Mouse (Mus musculus) heart, embryonic 11.5 days (tissue): ENCODE results near the gene Utp11. TPM values are rescaled to one million over a fixed set of nuclear protein-coding genes. Genes with fewer than 3 reads are reported as not detected.

Experiments
- ATAC-seq: fragments of 200-750 bp; cut with Nextera tagmentation; replicated peaks from 2 replicates; pipeline ENCODE4 v1.8.0; 2017; ENCODE audit warnings: moderate library complexity; ENCODE audit not compliant: insufficient number of reproducible peaks, low FRiP score, low TSS enrichment
- H3K27ac ChIP-seq: fragments of 300-500 bp; sonication (generic); 2 replicates; pipeline ENCODE4 v1.5.1; 2014; ENCODE audit warnings: mild to moderate bottlenecking, low read depth, low read length
- H3K27me3 ChIP-seq: fragments of 300-500 bp; sonication (generic); 2 replicates; pipeline ENCODE4 v1.6.1; 2014; ENCODE audit warnings: mild to moderate bottlenecking, low read length, mixed read lengths; ENCODE audit not compliant: control insufficient read depth, insufficient read depth
- H3K36me3 ChIP-seq: fragments of 300-500 bp; sonication (generic); 2 replicates; pipeline ENCODE4 v1.6.1; 2014; ENCODE audit warnings: mild to moderate bottlenecking, low read length, moderate library complexity, mixed read lengths; ENCODE audit not compliant: control insufficient read depth, insufficient read depth
- H3K4me1 ChIP-seq: fragments of 300-500 bp; sonication (generic); 2 replicates; pipeline ENCODE4 v1.6.1; 2014; ENCODE audit warnings: low read length; ENCODE audit not compliant: control insufficient read depth, insufficient read depth
- H3K4me2 ChIP-seq: fragments of 300-500 bp; sonication (generic); 2 replicates; pipeline ENCODE4 v1.6.1; 2014; ENCODE audit warnings: mild to moderate bottlenecking, moderate library complexity
- H3K4me3 ChIP-seq: fragments of 300-500 bp; sonication (generic); 2 replicates; pipeline ENCODE4 v1.5.1; 2014; ENCODE audit warnings: low read depth, low read length
- H3K9ac ChIP-seq: fragments of 300-500 bp; sonication (generic); 2 replicates; pipeline ENCODE4 v1.6.1; 2014; ENCODE audit warnings: mild to moderate bottlenecking, low read depth, low read length, moderate library complexity
- H3K9me3 ChIP-seq: fragments of 300-500 bp; sonication (generic); replicated peaks from 2 replicates; pipeline ENCODE4 v1.6.1; 2016; ENCODE audit warnings: low read length; ENCODE audit not compliant: control insufficient read depth
- WGBS: fragments of 180-500 bp; shearing (Covaris S2); extraction: QIAGEN DNeasy Blood & Tissue Kit; methylation state at CpG from one replicate; pipeline ENCODE4 v1.1.7; 2014; ENCODE audit not compliant: insufficient replicate concordance; 5-methylcytosine and 5-hydroxymethylcytosine counted together
- microRNA counts: library from miRNA; unstranded; fragments of <30 nt; microRNA quantifications from one replicate; lab custom pipeline; 2015
- microRNA-seq: library from miRNA; unstranded; fragments of <30 nt; microRNA quantifications from one replicate; pipeline ENCODE4, GENCODE M21; 2016; ENCODE audit warnings: borderline number of aligned reads
- polyA plus RNA-seq: library from polyadenylated mRNA; unstranded; fragments of >200 nt; fragmentation: Nextera tagmentation; extraction: Ambion mirVana; gene quantifications from 2 replicates; pipeline ENCODE4 v1.2.1, GENCODE M21; 2014

Gene Utp11
- polyA plus RNA-seq, 1 experiment from 2014 or later: 60.7 TPM

- Histone ChIP-seq H3K4me3 (no peak overlapping the region), H3K9me3 (no peaks in the 10 kb centered on the region), H3K9ac (no peak overlapping the region), H3K27ac (no peak overlapping the region), H3K4me1 (peaks cover 22% of the 10 kb centered on the region), H3K4me2 (no peak overlapping the region), H3K27me3 (peaks cover 20% of the 10 kb centered on the region), H3K36me3 (no peaks in the 10 kb centered on the region)
- 72% methylated on average over 9 of the region's 9 CpGs for WGBS
- ATAC-seq: no peak
These were observed 49.5 kb downstream of the Utp11 start for GRCm38 (mm10) chr4:124643859-124644258.

DNA sequence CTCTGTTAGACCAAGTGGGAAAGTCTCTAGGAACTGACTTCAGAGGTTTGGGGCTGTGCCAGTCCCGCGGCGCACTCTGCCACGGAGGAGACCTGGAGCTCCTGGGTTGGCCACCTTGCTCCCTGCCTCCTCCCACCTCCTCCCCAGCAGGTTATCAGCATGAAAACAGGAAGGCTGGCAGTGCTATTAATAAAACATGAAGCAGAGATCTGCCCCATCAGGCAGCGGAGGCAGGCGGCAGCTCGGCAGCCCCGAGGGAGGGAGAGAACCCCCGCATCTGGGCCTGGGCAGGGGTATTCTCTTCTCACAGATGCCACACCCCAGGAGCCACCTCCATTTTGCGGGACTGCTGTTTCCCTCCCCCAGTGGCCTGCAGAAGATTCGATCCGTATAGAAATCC, 53.7 kb downstream of the Utp11 start:
- Histone ChIP-seq H3K9ac (no peak overlapping the region), H3K9me3 (no peaks in the 10 kb centered on the region), H3K27me3 (peaks cover 19% of the 10 kb centered on the region), H3K4me3 (no peak overlapping the region), H3K27ac (no peak overlapping the region), H3K4me2 (peak overlapping the region; percentile 46), H3K36me3 (no peaks in the 10 kb centered on the region), H3K4me1 (0 out of 2 replicates have a peak, but pooled peaks cover 4% of the 10 kb centered on the region)
- no peak for ATAC-seq
- WGBS: 13% methylated on average over 12 of the region's 12 CpGs

DNA sequence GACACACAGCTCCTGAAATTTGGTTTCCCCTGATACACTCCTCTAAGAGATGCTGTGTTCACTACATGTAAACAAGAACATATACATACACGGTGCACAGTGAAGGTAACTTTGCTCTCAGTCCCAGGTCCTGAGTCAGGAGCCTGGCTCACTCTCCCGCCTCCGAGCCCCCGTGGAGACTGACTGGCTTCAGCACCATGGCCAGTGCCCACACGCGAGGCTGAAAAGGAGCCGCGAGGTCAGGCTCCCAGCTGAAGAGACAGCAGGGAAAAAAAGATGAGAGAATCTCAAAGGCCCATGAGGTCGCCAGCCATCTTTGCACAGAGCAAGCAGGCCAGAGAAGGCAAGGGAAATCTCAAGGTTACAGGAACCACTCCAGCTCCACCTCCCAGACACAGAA, 60.1 kb downstream of the Utp11 start:
- H3K4me2 ChIP-seq: no peak overlapping the region
- no peaks in the 10 kb centered on the region for H3K9me3 ChIP-seq
- WGBS: 2% methylated on average over 9 of the region's 9 CpGs
- peaks cover 10% of the 10 kb centered on the region for H3K27me3 ChIP-seq
- H3K4me1 ChIP-seq: no peaks in the 10 kb centered on the region
- no peak overlapping the region for H3K4me3 ChIP-seq
- no peaks in the 10 kb centered on the region for H3K36me3 ChIP-seq
- no peak for ATAC-seq
- no peak overlapping the region for H3K9ac ChIP-seq
- H3K27ac ChIP-seq: no peak overlapping the region

DNA sequence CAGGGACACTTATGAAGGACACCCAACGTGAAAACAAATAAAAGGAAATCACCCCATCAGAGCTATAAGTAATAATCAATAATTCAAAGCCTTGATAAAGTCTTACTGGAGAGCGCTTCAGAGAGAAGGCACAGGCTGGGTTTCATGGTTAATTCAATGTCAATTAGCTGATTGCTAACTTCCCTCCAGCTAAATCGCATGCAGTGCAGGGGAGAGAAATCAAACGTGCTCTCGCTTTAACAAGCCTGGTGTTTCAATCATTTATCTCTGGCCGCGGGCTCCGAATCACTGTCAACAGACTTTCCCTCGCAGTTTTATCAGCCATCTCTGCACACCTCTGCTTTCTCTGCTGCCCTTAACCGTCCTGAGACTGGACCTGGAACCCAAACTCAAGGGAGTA, 60.5 kb downstream of the Utp11 start:
- no peak for ATAC-seq
- peaks cover 10% of the 10 kb centered on the region for H3K27me3 ChIP-seq
- H3K27ac ChIP-seq: no peak overlapping the region
- no peak overlapping the region for H3K4me3 ChIP-seq
- H3K4me2 ChIP-seq: no peak overlapping the region
- 56% methylated on average over 10 of the region's 10 CpGs for WGBS
- no peak overlapping the region for H3K9ac ChIP-seq
- H3K4me1 ChIP-seq: no peaks in the 10 kb centered on the region
- no peaks in the 10 kb centered on the region for H3K9me3 ChIP-seq
- no peaks in the 10 kb centered on the region for H3K36me3 ChIP-seq

DNA sequence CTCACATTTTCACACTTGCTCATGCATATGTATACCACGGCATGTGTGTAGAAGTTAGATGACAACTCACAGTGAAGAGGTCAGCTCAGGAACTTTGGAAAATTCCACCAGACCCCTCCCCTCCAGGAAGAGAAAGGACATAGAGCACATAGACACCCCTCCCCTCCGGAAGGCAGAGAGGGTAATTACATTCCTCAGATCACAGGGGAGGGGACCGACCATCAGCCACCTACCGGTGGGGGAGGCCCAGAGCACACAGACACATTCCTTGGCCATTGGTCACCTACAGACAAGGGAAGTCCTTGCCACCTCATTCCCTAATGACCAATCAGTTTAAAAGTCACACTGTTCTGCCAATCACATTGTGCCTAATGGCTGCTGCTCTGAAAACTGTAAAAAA, 61.9 kb downstream of the Utp11 start:
- Histone ChIP-seq H3K4me2 (no peak overlapping the region), H3K27ac (no peak overlapping the region), H3K9me3 (no peaks in the 10 kb centered on the region), H3K4me3 (no peak overlapping the region), H3K36me3 (no peaks in the 10 kb centered on the region), H3K4me1 (no peaks in the 10 kb centered on the region), H3K9ac (no peak overlapping the region), H3K27me3 (peaks cover 10% of the 10 kb centered on the region)
- 53% methylated on average over 4 of the region's 4 CpGs for WGBS
- ATAC-seq: no peak

MicroRNAs within 50 kb of the gene (microRNA counts, 519-probe panel; counts per million panel counts)
- microRNA mmu-miR-697 (lab: Ali Mortazavi, UCI): 32.2 counts per million

Small RNAs within 50 kb of the gene (microRNA-seq; reads per million reads assigned to microRNA genes)
- gene Gm24721: not detected
- not detected for gene Mir697

Other genes with a start within 250 kb of the Utp11 start
- not detected in 2 replicates for gene 3100002H09Rik, start 82.8 kb downstream of the Utp11 start, polyA plus RNA-seq
- gene Pou3f1, start 36.8 kb downstream of the Utp11 start, polyA plus RNA-seq: 0.21 and 0.24 TPM in 2 replicates
- gene Fhl3, start 7.1 kb upstream of the Utp11 start, polyA plus RNA-seq: 6.3 and 6.4 TPM in 2 replicates
- 109 and 113 TPM in 2 replicates for gene Sf3a3, start 21.2 kb upstream of the Utp11 start, polyA plus RNA-seq
- gene Inpp5b, start 48.2 kb upstream of the Utp11 start, polyA plus RNA-seq: 18.5 and 19.2 TPM in 2 replicates
- gene Mtf1, start 108.5 kb upstream of the Utp11 start, polyA plus RNA-seq: 11.0 and 13.5 TPM in 2 replicates
- gene Yrdc, start 157.1 kb upstream of the Utp11 start, polyA plus RNA-seq: 25.4 and 28.0 TPM in 2 replicates
- gene 1110065P20Rik, start 157.6 kb upstream of the Utp11 start, polyA plus RNA-seq: 41.4 and 46.3 TPM in 2 replicates
- gene Maneal, start 168.6 kb upstream of the Utp11 start, polyA plus RNA-seq: 0.13 and 0.21 TPM in 2 replicates
- not detected in 2 replicates for gene Epha10, start 187.3 kb upstream of the Utp11 start, polyA plus RNA-seq
- gene 9930104L06Rik, start 243.4 kb upstream of the Utp11 start, polyA plus RNA-seq: 3.2 and 5.4 TPM in 2 replicates
- gene Cdca8, start 245.7 kb upstream of the Utp11 start, polyA plus RNA-seq: 131 and 136 TPM in 2 replicates